Mouse (Mus musculus): ENCODE data around the gene Gm9758.
"Not testable (repeated sequence)": the region's sequence is repeated elsewhere in the genome, so short reads cannot be mapped to it uniquely, and the experiment has no call there.

DNA sequence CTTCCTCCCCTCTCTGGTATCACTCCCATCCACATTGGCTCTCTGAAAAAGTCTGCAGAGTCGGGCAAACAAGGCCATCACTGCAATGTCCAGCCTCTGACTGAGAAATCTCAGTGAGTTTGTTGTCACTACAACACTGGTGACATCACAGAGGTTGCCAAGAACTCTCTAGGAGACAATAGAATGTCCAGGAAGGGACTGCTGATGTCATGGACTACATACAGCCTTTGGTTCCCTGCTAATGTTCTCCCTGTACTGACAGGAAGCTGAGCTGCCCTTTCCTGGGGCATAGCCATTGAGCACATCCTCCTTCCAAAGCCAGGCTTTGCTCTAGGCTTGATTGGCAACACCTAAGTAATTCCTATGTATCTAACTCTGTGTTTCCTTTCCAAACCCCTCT lies 23.6 kb upstream of the Gm9758 start, which contains the start of gene Speer4e:
- not testable (repeated sequence) for TF ChIP-seq CTCF, EP300 (IDR thresholded peaks at IDR 0.05; ENCODE audit: low read depth)
